Mouse (Mus musculus) spleen, adult 18-20 months (tissue): ENCODE results near the gene Agrp.
A peak's percentile ranks its signal among the peaks of the same experiment; 100 is the strongest.
"Not testable (repeated sequence)": the region's sequence is repeated elsewhere in the genome, so short reads cannot be mapped to it uniquely, and the experiment has no call there.

Experiments used
- DNase-seq, 2 experiments: peaks; one replicate each; pipeline ENCODE4 v3.0.0; 2022; ENCODE audit warnings: mixed read lengths in 2 of 2

Agrp gene

GRCm38 (mm10) chr8:105622421-105622920, 14.7 kb downstream of the Agrp start:
- peak; percentile 93 to 98 for DNase-seq

- DNase-seq, result no peak
Measured at GRCm38 (mm10) chr8:105621841-105622240, 15.4 kb downstream of the Agrp start.

GRCm38 (mm10) chr8:105620946-105621720, 16.1 kb downstream of the Agrp start:
- DNase-seq, result no peak

GRCm38 (mm10) chr8:105620211-105620610, 17.0 kb downstream of the Agrp start:
- no peak for DNase-seq

GRCm38 (mm10) chr8:105618892-105619591, 18.2 kb downstream of the Agrp start:
- DNase-seq, result no peak

GRCm38 (mm10) chr8:105618279-105618634, 18.9 kb downstream of the Agrp start:
- no peak for DNase-seq

GRCm38 (mm10) chr8:105617451-105618278, 19.5 kb downstream of the Agrp start:
- DNase-seq, result no peak

- DNase-seq, result no peak
Measured at GRCm38 (mm10) chr8:105615942-105616341, 21.3 kb downstream of the Agrp start.

- DNase-seq, result peak; percentile 61 to 65
Measured at GRCm38 (mm10) chr8:105613830-105614511, 23.2 kb downstream of the Agrp start.

GRCm38 (mm10) chr8:105613037-105613436, 24.2 kb downstream of the Agrp start:
- no peak for DNase-seq

GRCm38 (mm10) chr8:105611836-105612235, 25.4 kb downstream of the Agrp start:
- DNase-seq, result no peak

GRCm38 (mm10) chr8:105609771-105610170, 27.4 kb downstream of the Agrp start:
- DNase-seq, result no peak

- no peak for DNase-seq
Measured at GRCm38 (mm10) chr8:105609355-105609754, 27.8 kb downstream of the Agrp start.

- peak in 1 of 2 experiments; percentile 51 for DNase-seq
Measured at GRCm38 (mm10) chr8:105607684-105608083, 29.5 kb downstream of the Agrp start.

- no peak for DNase-seq
Measured at GRCm38 (mm10) chr8:105607062-105607461, 30.1 kb downstream of the Agrp start.

GRCm38 (mm10) chr8:105606189-105607023, 30.8 kb downstream of the Agrp start:
- DNase-seq, result peak; percentile 46

- peak; percentile 45 to 57 for DNase-seq
Measured at GRCm38 (mm10) chr8:105605491-105606188, 31.6 kb downstream of the Agrp start.

- DNase-seq, result peak; percentile 69 to 78
Measured at GRCm38 (mm10) chr8:105604804-105605381, 32.3 kb downstream of the Agrp start, which contains the start of gene Ripor1. TSS of gene Ripor1 (plus strand) at chr8:105605255.

GRCm38 (mm10) chr8:105602540-105602939, 34.7 kb downstream of the Agrp start:
- DNase-seq, result not testable (repeated sequence)

- no peak for DNase-seq
Measured at GRCm38 (mm10) chr8:105601301-105601700, 35.9 kb downstream of the Agrp start.
